In genomic region chr3:42211420-42211819, GRCm38 (mm10) we compare ENCODE assay signal across 21 mouse cellular contexts.
"Had no signal": no experiment of that assay in that cellular context is flagged by ENCODE, and none has a peak within 500 bp of the region (broad histone marks: within the 10 kb centered on the region; RNA-seq: fewer than 3 reads in every experiment).

No protein-coding gene starts in this region.

- ATAC-seq: forebrain, embryonic 13.5 days; forebrain, embryonic 14.5 days; forebrain, embryonic 15.5 days; forebrain, embryonic 16.5 days; forebrain, postnatal 0 days had no signal

- DNase-seq: cerebellum, adult 8-10 months; cerebellum, adult 9-10 months; cerebellum, adult 9-11 months; cerebellum, postnatal 10 days; cerebellum, postnatal 14 days; cerebellum, postnatal 25 days; cerebellum, postnatal 36 days; embryo, embryonic 11 days; forebrain, postnatal 0 days; gastrocnemius, adult 2 months; gastrocnemius, postnatal 10 days; gastrocnemius, postnatal 14 days; gastrocnemius, postnatal 25 days; gastrocnemius, postnatal 36 days; heart, adult 11 months; heart, adult 18-20 months; heart, adult 2 months had no signal
